Mouse (Mus musculus) adrenal gland, adult 8-10 months (tissue): ENCODE measurements around the gene BC005624. TPM values are rescaled to one million over a fixed set of nuclear protein-coding genes. Genes with fewer than 3 reads are reported as not detected.
"Not testable (repeated sequence)": the region's sequence is repeated elsewhere in the genome, so short reads cannot be mapped to it uniquely, and the experiment has no call there.

Experiments used
- DNase-seq: peaks from one replicate; pipeline ENCODE4 v3.0.0; 2022
- total RNA-seq, 4 experiments: library from RNA; stranded (reverse); gene quantifications; 2 replicates each; pipeline ENCODE4 v1.2.4; 2022

Gene BC005624
- total RNA-seq, 4 experiments from 2014 or later: 47.0 to 55.8 (median 53.3) TPM

GRCm38 (mm10) chr2:30967352-30968327 is 14.4 kb downstream of the BC005624 start, which contains the start of gene Tor1a:
Tor1a (minus strand) TSS chr2:30967933.
- DNase-seq: peak; percentile 80

DNA sequence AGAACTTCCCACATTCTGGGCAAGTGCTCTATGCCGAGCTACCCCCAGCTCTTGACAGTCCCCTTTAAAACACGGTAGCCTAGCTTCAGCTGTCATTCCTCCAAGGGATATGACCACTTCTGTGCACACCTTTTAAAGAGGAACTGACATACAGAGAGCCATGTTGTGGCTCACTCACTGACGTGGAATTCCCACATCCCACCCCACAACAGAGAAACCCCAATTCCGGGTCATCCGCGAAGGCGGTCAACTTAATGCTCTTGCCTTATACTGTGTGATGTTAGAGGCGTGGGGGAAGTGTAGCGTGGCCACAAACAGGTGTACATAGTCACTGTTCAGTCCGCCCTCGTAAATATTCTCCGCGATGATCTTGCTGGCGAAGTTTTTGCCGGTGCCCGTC is 15.2 kb downstream of the BC005624 start:
- no peak for DNase-seq

- DNase-seq: no peak
Measured at GRCm38 (mm10) chr2:30965627-30966026, 16.4 kb downstream of the BC005624 start.

DNA sequence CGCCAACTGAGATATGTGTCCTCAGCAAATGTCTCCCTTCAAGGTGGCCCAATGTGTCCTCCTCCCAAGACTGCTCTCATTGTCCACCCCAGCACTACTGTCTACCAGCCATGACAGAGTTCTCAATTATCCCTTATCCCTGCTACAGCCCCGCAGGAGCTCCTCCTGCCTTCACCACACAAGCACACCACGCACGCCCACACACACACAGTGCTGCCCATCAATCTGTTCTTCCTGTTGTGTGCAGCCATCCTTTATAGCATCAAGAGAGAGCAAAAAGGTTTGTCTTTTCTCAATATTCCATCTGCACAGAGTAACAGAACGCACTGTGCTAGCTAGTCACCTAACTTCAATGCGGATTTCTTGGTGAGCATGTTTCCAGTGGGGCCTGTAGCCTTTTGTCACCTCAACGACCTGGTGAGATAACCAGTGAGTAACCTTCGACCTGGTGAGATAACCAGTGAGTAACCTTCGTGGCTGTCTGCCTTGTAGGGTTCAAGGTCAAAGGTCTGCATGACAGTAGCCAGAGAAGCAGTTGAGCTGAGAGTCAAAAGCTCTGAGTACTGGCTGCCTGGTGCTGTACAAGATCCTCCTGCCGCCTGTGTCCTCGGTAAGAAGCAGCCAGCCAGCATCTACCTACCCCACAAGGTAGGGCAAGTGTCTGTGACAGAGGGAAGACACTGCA is 19.3 kb downstream of the BC005624 start:
- no peak for DNase-seq

DNA sequence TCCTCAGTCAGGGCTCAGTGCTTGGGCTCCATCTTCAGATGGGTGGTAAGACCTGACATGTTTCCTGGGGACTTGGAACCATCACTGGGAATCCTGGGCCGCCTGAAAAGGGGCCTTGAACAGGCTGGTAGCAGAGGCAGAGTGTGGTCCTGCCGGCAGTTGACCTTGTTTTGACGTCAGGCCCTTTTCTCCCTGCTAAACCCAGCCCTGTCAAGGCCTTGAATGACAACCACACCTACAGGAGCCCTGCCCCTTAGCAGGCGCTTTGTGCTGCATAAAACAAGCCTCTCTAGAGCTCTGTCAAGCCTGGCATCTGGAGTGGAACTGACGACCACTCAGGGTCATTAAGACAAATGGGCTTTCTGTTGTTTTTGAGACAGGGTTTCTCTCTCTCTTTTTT is 22.1 kb downstream of the BC005624 start:
- peak; percentile 57 for DNase-seq

DNA sequence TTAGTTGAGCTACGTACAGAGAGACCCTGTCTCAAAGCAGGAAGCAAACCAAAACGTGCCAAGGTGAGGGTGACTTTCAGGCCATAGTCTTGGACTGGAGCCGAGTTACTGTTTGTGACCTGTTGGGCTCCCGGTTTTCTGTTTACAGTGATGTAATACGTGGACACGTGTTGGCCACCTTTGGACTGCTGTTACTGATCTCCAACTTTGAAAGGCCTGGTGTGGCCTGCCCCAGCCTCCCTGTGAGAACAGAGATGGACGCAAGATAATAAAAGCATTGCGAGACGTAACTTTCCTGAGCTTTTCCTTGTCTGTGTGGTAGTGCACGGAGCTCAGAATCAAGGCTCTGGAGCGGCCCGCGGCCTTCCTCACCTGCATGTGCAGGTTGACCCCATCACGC is 23.3 kb downstream of the BC005624 start:
- no peak for DNase-seq

DNA sequence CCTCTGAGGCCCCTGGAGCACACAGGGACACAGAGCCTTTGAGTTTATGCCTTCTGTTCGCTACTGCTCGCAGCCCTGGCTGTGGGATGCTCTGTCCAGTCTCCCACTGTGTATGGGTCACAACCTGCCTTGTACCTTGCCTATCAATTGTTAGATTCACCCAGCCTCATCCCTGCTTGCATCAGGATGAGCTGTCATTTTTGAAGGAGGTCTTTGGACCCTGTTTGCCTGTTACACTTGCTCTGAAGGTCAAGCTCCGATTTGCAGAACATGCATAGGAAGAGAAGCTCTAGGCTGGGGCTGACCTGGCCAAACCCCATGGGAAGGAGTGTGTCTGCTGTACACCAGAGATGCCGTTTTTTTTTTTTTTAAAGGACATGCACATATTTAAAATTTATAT is 24.5 kb downstream of the BC005624 start:
- DNase-seq: no peak

GRCm38 (mm10) chr2:30954797-30955196 is 27.2 kb downstream of the BC005624 start:
- DNase-seq: no peak

GRCm38 (mm10) chr2:30952824-30953490 is 29.0 kb downstream of the BC005624 start, which contains the start of gene Tor1b:
Tor1b (plus strand) TSS chr2:30952959.
- DNase-seq: peak; percentile 80

DNA sequence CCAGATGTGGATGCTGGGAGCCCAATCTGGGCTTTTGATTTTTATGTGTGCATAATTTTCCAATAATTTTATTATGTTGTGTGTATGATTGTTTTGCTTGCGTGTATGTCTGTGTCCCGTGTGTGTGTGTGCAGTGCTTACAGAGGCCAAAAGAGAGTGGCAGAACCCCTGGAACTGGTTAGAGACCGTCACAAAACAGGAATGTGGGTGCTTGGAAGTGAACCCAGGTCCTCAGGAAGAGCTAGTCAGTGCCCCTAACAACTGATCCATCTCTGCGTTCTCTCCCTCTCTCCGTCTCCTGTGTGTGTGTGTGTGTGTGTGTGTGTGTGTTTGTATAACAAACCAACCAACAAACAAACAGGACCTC is 29.6 kb downstream of the BC005624 start:
- no peak for DNase-seq

DNA sequence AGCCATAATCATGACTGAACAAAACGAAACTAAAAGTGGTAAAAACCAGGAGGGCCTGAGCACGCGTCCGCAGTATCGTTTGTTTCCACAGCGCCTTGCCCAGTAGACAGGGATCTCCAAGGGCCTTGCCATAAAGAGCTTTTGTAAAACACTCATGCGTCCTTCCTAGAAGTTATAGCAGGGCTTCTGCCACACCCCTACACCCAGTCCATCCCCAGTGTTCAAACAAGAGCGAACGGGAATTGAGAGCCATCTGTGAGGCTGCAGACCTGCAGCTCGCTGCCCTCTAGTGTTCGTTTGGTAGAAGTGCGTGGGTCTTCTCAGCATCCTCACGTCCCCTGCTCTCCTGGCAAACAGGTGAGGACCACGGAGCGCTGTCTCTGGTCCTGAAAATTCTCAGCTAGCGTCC is 39.4 kb downstream of the BC005624 start:
- peak; percentile 49 for DNase-seq

- DNase-seq: not testable (repeated sequence)
Measured at GRCm38 (mm10) chr2:30942116-30942515, 39.9 kb downstream of the BC005624 start.

- no peak for DNase-seq
Measured at GRCm38 (mm10) chr2:30941586-30941985, 40.4 kb downstream of the BC005624 start.

DNA sequence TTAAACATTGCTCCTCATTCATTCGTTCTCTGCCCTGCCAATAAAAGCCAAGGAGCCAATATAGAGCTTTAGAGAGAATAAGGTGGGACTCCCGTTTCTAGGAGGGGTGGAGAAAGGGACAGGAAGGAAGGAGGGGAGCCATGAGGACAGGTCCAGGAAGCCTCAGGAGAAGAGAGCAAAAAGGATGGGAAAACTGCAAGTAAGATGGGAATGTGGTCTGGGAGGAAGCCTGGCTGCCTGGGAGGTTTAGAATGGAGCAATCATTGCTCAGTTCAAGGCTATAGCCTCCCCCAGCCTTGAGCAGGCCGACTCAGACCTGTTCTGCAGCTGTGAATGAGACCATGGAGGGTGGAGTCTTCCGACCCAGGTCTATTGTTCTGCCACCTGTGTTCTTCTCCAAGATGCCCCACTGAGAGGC is 43.4 kb downstream of the BC005624 start:
- no peak for DNase-seq

GRCm38 (mm10) chr2:30937731-30938130 is 44.3 kb downstream of the BC005624 start:
- DNase-seq: no peak

- no peak for DNase-seq
Measured at GRCm38 (mm10) chr2:30936808-30937207, 45.2 kb downstream of the BC005624 start.

DNA sequence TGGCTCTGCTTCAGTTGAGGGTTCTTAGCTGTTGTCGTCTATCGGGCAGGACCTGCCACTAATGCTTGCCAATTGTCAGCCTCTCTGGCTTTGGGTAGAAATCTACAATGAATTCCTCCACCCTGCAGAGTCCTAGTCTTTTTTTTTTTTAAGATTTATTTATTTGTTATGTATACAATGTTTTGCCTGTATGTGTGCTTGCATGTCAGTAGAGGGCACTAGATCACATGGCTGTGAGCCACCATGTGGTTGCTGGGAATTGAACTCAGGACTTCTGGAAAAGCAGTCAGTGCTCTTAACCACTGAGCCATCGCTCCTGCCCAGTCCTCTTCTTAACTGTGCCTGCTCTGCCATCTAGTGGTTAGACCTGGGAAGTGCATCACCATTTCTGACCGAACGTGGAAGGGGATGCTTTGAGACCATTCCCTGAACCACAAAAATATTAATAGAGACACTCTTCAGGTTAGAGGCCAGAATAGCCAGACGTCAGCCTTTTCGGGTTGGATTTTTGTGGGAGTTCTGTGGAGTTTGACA is 48.0 kb downstream of the BC005624 start:
- DNase-seq: peak; percentile 64

DNA sequence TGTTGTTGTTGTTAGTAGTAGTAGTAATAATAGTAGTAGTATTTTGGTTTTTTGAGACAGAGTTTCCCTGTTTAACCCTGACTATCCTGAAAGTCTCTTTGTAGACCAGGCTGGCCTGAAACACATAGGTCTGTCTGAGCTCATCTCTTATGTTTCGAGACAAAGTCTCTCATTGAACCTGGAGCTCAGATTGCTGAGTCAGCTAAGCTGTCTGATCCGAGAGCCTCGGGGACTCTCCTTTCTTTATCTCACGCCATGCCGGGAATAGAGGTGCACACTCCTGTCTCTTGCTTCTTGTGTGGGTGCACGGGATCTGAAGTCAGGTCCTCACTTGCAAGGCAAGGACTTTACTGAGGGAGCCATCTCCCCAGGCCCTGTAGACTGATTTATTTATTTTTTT is 49.0 kb downstream of the BC005624 start:
- no peak for DNase-seq

DNA sequence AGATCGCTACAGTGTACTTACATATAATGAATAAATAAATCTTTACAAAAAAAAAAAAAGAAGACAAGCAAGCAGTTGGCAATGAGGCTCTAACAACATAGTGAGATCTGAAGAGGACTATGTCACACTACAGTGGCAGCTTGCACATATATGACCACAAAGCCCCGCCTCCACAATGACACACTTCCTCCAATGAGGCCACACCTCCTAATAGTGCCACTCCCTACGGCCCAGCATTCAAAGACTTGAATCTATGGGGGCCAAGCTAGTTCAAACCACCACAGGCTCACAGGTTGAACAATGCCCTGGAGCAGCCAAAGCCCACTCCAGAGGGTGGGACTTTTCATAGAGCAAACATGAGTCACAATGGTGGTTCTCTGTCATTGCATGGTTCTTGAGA is 50.1 kb downstream of the BC005624 start:
- DNase-seq: no peak

DNA sequence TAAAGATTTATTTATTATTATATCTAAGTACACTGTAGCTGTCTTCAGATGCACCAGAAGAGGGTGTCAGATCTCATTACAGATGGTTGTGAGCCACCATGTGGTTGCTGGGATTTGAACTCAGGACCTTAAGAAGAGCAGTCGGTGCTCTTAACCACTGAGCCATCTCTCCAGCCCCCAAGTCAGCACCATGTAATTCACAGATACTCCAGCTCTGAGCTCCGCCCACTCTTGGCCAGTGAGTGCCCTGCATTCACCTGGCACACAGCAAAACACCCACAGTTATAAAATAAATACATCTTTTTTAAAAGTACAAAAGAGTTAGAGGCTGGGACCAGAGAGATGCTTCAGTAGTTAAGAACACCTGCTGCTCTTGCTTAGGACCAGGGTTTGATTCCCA is 51.2 kb downstream of the BC005624 start:
- DNase-seq: not testable (repeated sequence)

- peak; percentile 80 for DNase-seq
Measured at GRCm38 (mm10) chr2:30929483-30930045, 52.4 kb downstream of the BC005624 start, which contains the start of gene Ptges. Ptges (minus strand) TSS chr2:30929863.

DNA sequence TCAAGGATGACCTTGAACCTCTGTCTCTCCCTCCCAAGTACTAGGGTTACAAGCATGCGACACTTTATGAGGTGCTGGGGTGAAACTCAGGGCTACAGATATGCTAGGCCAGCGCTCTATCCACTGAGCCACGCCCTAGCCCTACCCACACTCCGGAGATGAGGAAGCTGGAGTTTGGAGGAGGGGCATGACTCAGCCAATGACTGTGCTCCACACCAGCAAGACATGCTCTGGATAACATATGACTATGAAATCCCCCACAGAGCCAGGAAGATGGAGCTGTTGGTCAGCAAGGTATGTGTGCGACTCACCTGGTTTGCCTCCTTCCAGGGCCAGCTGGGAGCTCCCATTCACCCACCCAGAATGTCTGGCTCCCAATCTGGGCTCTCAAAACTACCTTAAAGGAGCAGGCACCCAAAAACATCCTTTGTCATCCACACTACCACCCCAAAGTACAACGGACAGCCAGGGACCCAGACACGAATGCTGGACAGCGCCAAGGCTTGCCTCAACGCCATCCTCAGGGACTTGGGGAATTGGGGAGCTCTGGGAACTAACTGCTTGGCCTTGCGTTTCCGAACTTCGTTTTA is 53.0 kb downstream of the BC005624 start:
- peak; percentile 74 for DNase-seq
